Mouse (Mus musculus): ENCODE results near the gene Itpk1.

DNA sequence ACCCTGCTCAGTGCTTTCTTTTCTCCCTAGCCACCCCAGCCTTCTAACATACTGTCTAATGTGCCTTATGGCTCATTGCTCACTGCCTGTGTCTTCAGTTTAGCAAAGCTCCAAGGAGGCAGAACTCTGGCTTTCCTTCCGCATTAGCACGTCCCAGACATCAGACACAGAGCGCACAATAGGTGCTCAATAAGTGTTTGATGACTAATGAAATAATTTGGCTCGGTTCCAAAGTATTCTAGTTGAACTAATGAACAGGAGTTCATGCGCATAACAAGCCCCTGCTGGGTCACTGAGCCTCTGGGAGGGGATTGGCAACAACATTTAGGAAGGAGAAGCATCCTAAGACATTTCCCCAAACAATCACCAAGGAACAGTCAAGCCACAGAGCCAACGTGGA lies 152.7 kb downstream of the Itpk1 start:
- TF ChIP-seq POLR2A (IDR thresholded peaks at IDR 0.05; ENCODE audit: borderline replicate concordance, insufficient read depth, low read length) (no peak), CTCF (IDR thresholded peaks at IDR 0.05; ENCODE audit: borderline replicate concordance, insufficient read depth, low read depth, low read length) (no peak)

Measured in cerebellum, adult 2 months (tissue).